8 mouse cellular contexts compared by ENCODE assay signal in the genomic region with DNA sequence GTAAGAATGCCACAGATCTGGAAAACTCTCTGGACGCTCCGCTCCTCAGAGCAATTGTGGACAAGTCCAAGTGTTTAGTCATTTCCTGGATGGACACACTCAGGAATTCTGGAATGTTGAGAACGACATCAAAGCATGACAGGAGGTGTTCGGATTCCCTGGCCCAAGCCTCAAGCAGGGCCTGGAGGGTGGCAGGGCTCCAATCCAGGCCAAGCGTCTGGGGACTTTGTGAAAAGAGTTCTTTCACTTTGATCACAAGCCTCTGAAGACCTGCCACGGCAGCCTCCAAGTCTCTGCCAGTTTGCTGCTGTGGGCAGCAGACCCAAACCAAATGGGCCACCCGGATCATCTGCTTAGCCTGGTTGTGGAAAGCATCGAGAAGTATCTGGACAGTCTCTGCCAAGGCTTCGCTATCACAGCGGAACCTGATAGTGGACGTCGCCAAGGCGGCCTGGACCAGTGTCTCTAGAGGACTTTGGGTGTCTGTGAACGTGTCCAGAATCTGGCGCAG. TPM values are rescaled to one million over a fixed set of nuclear protein-coding genes. Genes with fewer than 3 reads are reported as not detected.
DNase-seq lines count a peak whose midpoint lies in the region; ATAC-seq lines count a peak whose summit lies in the region.

No protein-coding gene starts in this region.

- peaks cover 16% of the 10 kb centered on the region for H3K4me1 ChIP-seq in lung, embryonic 15.5 days
- H3K4me1 ChIP-seq in forebrain, embryonic 15.5 days = peaks cover 9% of the 10 kb centered on the region
- H3K4me1 ChIP-seq in liver, embryonic 12.5 days = peaks cover 10% of the 10 kb centered on the region; the same call in 1 of the 2 replicates
- no peaks in the 10 kb centered on the region for H3K4me1 ChIP-seq in stomach, embryonic 14.5 days (ENCODE audit: control insufficient read depth, insufficient read depth, low read length)

- peak overlapping the region; percentile 37 for H3K4me3 ChIP-seq in lung, embryonic 15.5 days
- peak overlapping the region; percentile 44 for H3K4me3 ChIP-seq in forebrain, embryonic 15.5 days
- H3K4me3 ChIP-seq in liver, embryonic 12.5 days = peak overlapping the region; percentile 35
- peak overlapping the region; percentile 38 for H3K4me3 ChIP-seq in stomach, embryonic 14.5 days (ENCODE audit: low read depth, low read length)

- H3K27ac ChIP-seq in lung, embryonic 15.5 days = no peak overlapping the region
- no peak overlapping the region for H3K27ac ChIP-seq in forebrain, embryonic 15.5 days (replicated peaks)
- H3K27ac ChIP-seq in liver, embryonic 12.5 days = no peak overlapping the region
- H3K27ac ChIP-seq in stomach, embryonic 14.5 days (ENCODE audit: low read length) = no peak overlapping the region

- ATAC-seq in lung, embryonic 15.5 days (ENCODE audit: borderline replicate concordance, extremely low read depth, low FRiP score, low TSS enrichment) = no peak
- ATAC-seq in forebrain, embryonic 15.5 days (replicated peaks) = 0 out of 2 replicates have a peak, but pooled peaks have one; percentile 6
- ATAC-seq in liver, embryonic 12.5 days = no peak
- ATAC-seq in stomach, embryonic 14.5 days (ENCODE audit: insufficient number of reproducible peaks, insufficient read depth, low FRiP score, low read depth) = no peak
- ATAC-seq in monocyte, adult 5-6 weeks (replicated peaks; ENCODE audit: insufficient number of reproducible peaks, low FRiP score, low TSS enrichment, poor library complexity, severe bottlenecking) = no peak

- peak overlapping the region; percentile 5; the same call in 1 of the 2 replicates for H3K9ac ChIP-seq in lung, embryonic 15.5 days
- peak overlapping the region; percentile 46 for H3K9ac ChIP-seq in forebrain, embryonic 15.5 days (replicated peaks)
- no peak overlapping the region for H3K9ac ChIP-seq in liver, embryonic 12.5 days
- H3K9ac ChIP-seq in stomach, embryonic 14.5 days (replicated peaks; ENCODE audit: low read depth, low read length) = no peak overlapping the region

- peaks cover 28% of the 10 kb centered on the region for H3K27me3 ChIP-seq in lung, embryonic 15.5 days
- peaks cover 12% of the 10 kb centered on the region; the same call in 1 of the 2 replicates for H3K27me3 ChIP-seq in forebrain, embryonic 15.5 days
- H3K27me3 ChIP-seq in liver, embryonic 12.5 days (replicated peaks) = peaks cover 65% of the 10 kb centered on the region
- H3K27me3 ChIP-seq in stomach, embryonic 14.5 days (ENCODE audit: control insufficient read depth, insufficient read depth, low read length) = peaks cover 13% of the 10 kb centered on the region

- H3K4me2 ChIP-seq in lung, embryonic 15.5 days = peak overlapping the region; percentile 85
- H3K4me2 ChIP-seq in forebrain, embryonic 15.5 days (replicated peaks) = peak overlapping the region; percentile 93
- peak overlapping the region; percentile 63 for H3K4me2 ChIP-seq in liver, embryonic 12.5 days
- peak overlapping the region; percentile 86 for H3K4me2 ChIP-seq in stomach, embryonic 14.5 days (replicated peaks; ENCODE audit: low read depth, low read length)

- H3K9me3 ChIP-seq in lung, embryonic 15.5 days = no peaks in the 10 kb centered on the region
- H3K9me3 ChIP-seq in forebrain, embryonic 15.5 days = no peaks in the 10 kb centered on the region
- no peaks in the 10 kb centered on the region for H3K9me3 ChIP-seq in liver, embryonic 12.5 days (replicated peaks)
- H3K9me3 ChIP-seq in stomach, embryonic 14.5 days (ENCODE audit: control insufficient read depth, low read depth, low read length) = no peaks in the 10 kb centered on the region

- H3K36me3 ChIP-seq in lung, embryonic 15.5 days = no peaks in the 10 kb centered on the region
- H3K36me3 ChIP-seq in forebrain, embryonic 15.5 days = no peaks in the 10 kb centered on the region
- H3K36me3 ChIP-seq in liver, embryonic 12.5 days = no peaks in the 10 kb centered on the region
- H3K36me3 ChIP-seq in stomach, embryonic 14.5 days (ENCODE audit: control insufficient read depth, insufficient read depth, low read length) = no peaks in the 10 kb centered on the region

- peak; percentile 15 for DNase-seq in adrenal gland, adult 2 months
- no peak for DNase-seq in adrenal gland, postnatal 4 days (ENCODE audit: low spot score in 2 of 2)
- no peak for DNase-seq in lung, postnatal 36 days

- WGBS in lung, embryonic 15.5 days = 14% methylated on average over 15 of the region's 15 CpGs
- 28% methylated on average over 15 of the region's 15 CpGs for WGBS in forebrain, embryonic 15.5 days
- WGBS in liver, embryonic 12.5 days (ENCODE audit: insufficient replicate concordance) = 37% methylated on average over 15 of the region's 15 CpGs
- 31% methylated on average over 15 of the region's 15 CpGs for WGBS in stomach, embryonic 14.5 days

RNA-seq across cellular contexts. Expression of gene Vinac1, which starts 9.5 kb away (rescaled TPM):
- under 1 TPM; 0.07 to 0.12 TPM for total RNA-seq in adrenal gland, adult 2 months (2021)
- polyA plus RNA-seq in adrenal gland, adult 2 months (2012; rRNA removed) = 0.16 and 0.28 TPM in 2 replicates
- under 1 TPM; 0.14 to 0.25 TPM for total RNA-seq in adrenal gland, postnatal 4 days (2021)
- 0.09 and 0.20 TPM in 2 replicates for polyA plus RNA-seq in lung, embryonic 15.5 days (2015; fragmentation: Nextera tagmentation; extraction: Ambion mirVana)
- polyA plus RNA-seq in forebrain, embryonic 15.5 days (2015; fragmentation: Nextera tagmentation; extraction: Ambion mirVana) = 0.25 and 0.36 TPM in 2 replicates
- polyA plus RNA-seq in liver, embryonic 12.5 days (2016; fragmentation: Nextera tagmentation; extraction: Ambion mirVana) = 0.02 TPM in 1 of 2 replicates, not detected in the other
- polyA plus RNA-seq in stomach, embryonic 14.5 days (2014; fragmentation: Nextera tagmentation; extraction: Ambion mirVana) = 0.21 and 0.22 TPM in 2 replicates
- not detected in 3 replicates for total RNA-seq in monocyte, adult 5-6 weeks (2017)

RNA-seq across cellular contexts. Expression of gene Ttl, which starts 27.3 kb away (rescaled TPM):
- total RNA-seq in adrenal gland, adult 2 months (2021) = 10 to 100 TPM in 1 of 2 experiments, 1 to 10 TPM in 1; 7.5 to 13.4 TPM
- 4.7 and 5.6 TPM in 2 replicates for polyA plus RNA-seq in adrenal gland, adult 2 months (2012; rRNA removed)
- total RNA-seq in adrenal gland, postnatal 4 days (2021) = 10 to 100 TPM; 15.5 to 18.1 TPM
- 12.4 and 13.7 TPM in 2 replicates for polyA plus RNA-seq in lung, embryonic 15.5 days (2015; fragmentation: Nextera tagmentation; extraction: Ambion mirVana)
- polyA plus RNA-seq in forebrain, embryonic 15.5 days (2015; fragmentation: Nextera tagmentation; extraction: Ambion mirVana) = 31.7 and 32.4 TPM in 2 replicates
- polyA plus RNA-seq in liver, embryonic 12.5 days (2016; fragmentation: Nextera tagmentation; extraction: Ambion mirVana) = 2.6 and 3.2 TPM in 2 replicates
- polyA plus RNA-seq in stomach, embryonic 14.5 days (2014; fragmentation: Nextera tagmentation; extraction: Ambion mirVana) = 22.2 and 24.8 TPM in 2 replicates
- 1.7 to 5.8 TPM (median 2.2 TPM) in 3 replicates for total RNA-seq in monocyte, adult 5-6 weeks (2017)

Comparison
In these comparisons a context has a peak if more than half of its experiments do, and no peak if none do; other contexts are left out.
1. H3K9ac ChIP-seq: peak in lung, embryonic 15.5 days (single experiment) and forebrain, embryonic 15.5 days (single experiment); none in liver, embryonic 12.5 days (single experiment) and stomach, embryonic 14.5 days (single experiment).
2. Peak in every context shown above with its lines, with median percentiles within 50 percentile points of each other: H3K4me2 ChIP-seq and H3K4me3 ChIP-seq.